Mouse (Mus musculus): ENCODE results near the gene Arhgap15.

- TF ChIP-seq CTCF (IDR thresholded peaks at IDR 0.05; ENCODE audit: borderline replicate concordance, extremely low read depth, insufficient read depth, insufficient read length) (no peak), POLR2A (IDR thresholded peaks at IDR 0.05; ENCODE audit: borderline replicate concordance, extremely low read depth, insufficient read depth, insufficient read length, poor library complexity, severe bottlenecking) (no peak)
Observed at GRCm38 (mm10) chr2:44430521-44430920, 681.9 kb downstream of the Arhgap15 start.
